Mouse (Mus musculus) embryonic facial prominence, embryonic 11.5 days (tissue): Measurements from ENCODE around the gene Usp17ld. TPM values are rescaled to one million over a fixed set of nuclear protein-coding genes. Genes with fewer than 3 reads are reported as not detected.
"Not testable (repeated sequence)": the region's sequence is repeated elsewhere in the genome, so short reads cannot be mapped to it uniquely, and the experiment has no call there.

Experiments used
- ATAC-seq: fragments of 200-750 bp; cut with Nextera tagmentation; replicated peaks from 2 replicates; pipeline ENCODE4 v1.8.0; 2017; ENCODE audit warnings: low read depth; ENCODE audit not compliant: insufficient number of reproducible peaks, low FRiP score, low TSS enrichment
- DNase-seq: peaks from one replicate; pipeline ENCODE4 v3.0.0-alpha.2; 2015; ENCODE audit warnings: low spot score
- H3K27ac ChIP-seq: fragments of 300-500 bp; sonication (generic); replicated peaks from 2 replicates; pipeline ENCODE4 v1.5.1; 2014; ENCODE audit warnings: mild to moderate bottlenecking, low read depth, low read length, control low read depth
- H3K27me3 ChIP-seq: fragments of 300-500 bp; sonication (generic); 2 replicates; pipeline ENCODE4 v1.6.1; 2014; ENCODE audit warnings: mild to moderate bottlenecking, low read length, moderate library complexity, mixed read lengths; ENCODE audit not compliant: control insufficient read depth, insufficient read depth
- H3K36me3 ChIP-seq: fragments of 300-500 bp; sonication (generic); replicated peaks from 2 replicates; pipeline ENCODE4 v1.6.1; 2014; ENCODE audit warnings: low read depth, mild to moderate bottlenecking, low read length, moderate library complexity, mixed read lengths; ENCODE audit not compliant: control insufficient read depth, insufficient read depth
- H3K4me1 ChIP-seq: fragments of 300-500 bp; sonication (generic); 2 replicates; pipeline ENCODE4 v1.6.1; 2014; ENCODE audit warnings: low read length, mixed read lengths; ENCODE audit not compliant: control insufficient read depth, insufficient read depth
- H3K4me2 ChIP-seq: fragments of 300-500 bp; sonication (generic); 2 replicates; pipeline ENCODE4 v1.6.1; 2014; ENCODE audit warnings: low read depth, mild to moderate bottlenecking, control low read depth, low read length, moderate library complexity
- H3K4me3 ChIP-seq: fragments of 300-500 bp; sonication (generic); 2 replicates; pipeline ENCODE4 v1.5.1; 2014; ENCODE audit warnings: low read depth, low read length, control low read depth
- H3K9ac ChIP-seq: fragments of 300-500 bp; sonication (generic); replicated peaks from 2 replicates; pipeline ENCODE4 v1.6.1; 2014; ENCODE audit warnings: mild to moderate bottlenecking, control low read depth, low read length
- H3K9me3 ChIP-seq: fragments of 300-500 bp; sonication (generic); replicated peaks from 2 replicates; pipeline ENCODE4 v1.6.1; 2016; ENCODE audit warnings: mild to moderate bottlenecking, low read length, inconsistent platforms, mixed read lengths; ENCODE audit not compliant: control insufficient read depth
- WGBS: fragments of 180-500 bp; shearing (Covaris S2); extraction: QIAGEN DNeasy Blood & Tissue Kit; methylation state at CpG from one replicate; pipeline ENCODE4 v1.1.7; 2014; 5-methylcytosine and 5-hydroxymethylcytosine counted together
- microRNA-seq: library from miRNA; unstranded; fragments of <30 nt; microRNA quantifications from one replicate; pipeline ENCODE4, GENCODE M21; 2016; ENCODE audit warnings: borderline number of aligned reads
- polyA plus RNA-seq: library from polyadenylated mRNA; unstranded; fragments of >200 nt; fragmentation: Nextera tagmentation; extraction: Ambion mirVana; gene quantifications from 2 replicates; pipeline ENCODE4 v1.2.1, GENCODE M21; 2014

Usp17ld gene
- polyA plus RNA-seq: not detected in 2 replicates

DNA sequence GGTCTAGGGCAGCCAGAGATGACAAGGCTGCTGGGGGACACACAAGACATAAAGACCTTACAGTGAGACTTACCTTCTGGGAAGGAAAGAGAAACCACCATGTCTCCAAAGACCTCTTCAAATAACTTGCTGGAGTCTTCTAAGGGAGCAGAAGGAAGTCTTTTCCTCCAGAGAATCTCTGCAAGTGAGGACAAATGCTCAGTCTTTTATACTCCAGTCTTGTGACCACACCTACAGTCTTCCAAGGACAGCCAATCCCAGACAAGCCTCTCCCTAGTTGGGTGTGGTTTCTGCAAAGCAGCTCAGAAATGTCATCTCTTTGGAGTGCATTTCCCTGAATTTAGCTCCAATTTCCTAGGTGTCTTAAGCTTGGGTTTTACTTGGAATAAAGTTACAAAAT is at the start of gene Usp17ld:
Gene Usp17ld (minus strand): TSS at position 101 of the 400 bp plus-strand sequence.
- H3K9me3 ChIP-seq, ATAC-seq, DNase-seq, H3K4me1 ChIP-seq, H3K4me2 ChIP-seq, H3K9ac ChIP-seq, H3K4me3 ChIP-seq, H3K27ac ChIP-seq, H3K36me3 ChIP-seq, H3K27me3 ChIP-seq: not testable (repeated sequence)

DNA sequence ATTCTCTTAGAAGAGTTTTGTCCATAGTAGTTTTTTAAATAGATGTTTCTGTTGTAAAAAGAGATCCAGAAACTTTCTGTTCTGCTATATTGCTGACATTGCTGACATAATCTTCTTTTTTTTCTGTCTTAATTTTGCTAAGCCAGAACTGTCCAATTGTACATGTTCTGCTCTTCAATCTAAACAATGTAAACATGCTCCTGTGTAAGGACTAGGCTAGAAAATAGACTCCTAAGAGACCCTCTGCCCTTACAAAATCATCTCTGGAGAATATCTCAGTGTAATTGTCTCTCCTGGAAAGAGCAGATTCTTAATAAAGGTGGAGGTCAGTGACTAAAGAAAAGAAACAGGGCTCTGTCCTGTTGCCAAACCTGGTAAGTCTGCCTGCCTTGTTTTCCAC is 35.6 kb downstream of the Usp17ld start, which contains the start of gene Olfr594:
Gene Olfr594 (plus strand): TSS at position 301 of the 400 bp plus-strand sequence.
- Histone ChIP-seq H3K9ac (no peak within 1 kb of the TSS), H3K36me3 (no peaks in the 10 kb centered on the region), H3K4me3 (no peak within 1 kb of the TSS), H3K9me3 (no peaks in the 10 kb centered on the region), H3K27ac (no peak within 1 kb of the TSS), H3K4me1 (no peaks in the 10 kb centered on the region), H3K27me3 (no peaks in the 10 kb centered on the region), H3K4me2 (no peak within 1 kb of the TSS)
- DNase-seq (no peak), ATAC-seq (no peak)

DNA sequence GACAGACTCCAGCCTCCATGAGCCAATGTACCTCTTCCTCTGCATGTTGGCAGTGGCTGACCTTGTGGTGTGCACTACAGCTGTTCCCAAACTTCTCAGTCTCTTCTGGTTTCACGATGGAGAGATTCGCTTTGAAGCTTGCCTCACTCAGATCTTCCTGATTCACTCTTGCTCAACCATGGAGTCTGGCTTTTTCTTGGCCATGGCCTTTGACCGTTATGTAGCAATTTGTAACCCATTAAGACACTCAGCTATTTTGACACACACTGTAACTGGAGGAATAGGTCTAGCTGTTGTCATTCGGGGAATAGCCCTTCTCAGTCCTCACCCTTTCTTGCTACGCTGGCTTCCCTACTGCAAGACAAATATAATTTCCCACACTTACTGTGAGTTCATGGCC is 40.3 kb downstream of the Usp17ld start:
- H3K27ac ChIP-seq, H3K36me3 ChIP-seq, H3K4me3 ChIP-seq, H3K27me3 ChIP-seq, H3K4me1 ChIP-seq, H3K4me2 ChIP-seq, DNase-seq, H3K9ac ChIP-seq, H3K9me3 ChIP-seq, ATAC-seq: not testable (repeated sequence)
- 89% methylated on average over 5 of the region's 5 CpGs for WGBS

DNA sequence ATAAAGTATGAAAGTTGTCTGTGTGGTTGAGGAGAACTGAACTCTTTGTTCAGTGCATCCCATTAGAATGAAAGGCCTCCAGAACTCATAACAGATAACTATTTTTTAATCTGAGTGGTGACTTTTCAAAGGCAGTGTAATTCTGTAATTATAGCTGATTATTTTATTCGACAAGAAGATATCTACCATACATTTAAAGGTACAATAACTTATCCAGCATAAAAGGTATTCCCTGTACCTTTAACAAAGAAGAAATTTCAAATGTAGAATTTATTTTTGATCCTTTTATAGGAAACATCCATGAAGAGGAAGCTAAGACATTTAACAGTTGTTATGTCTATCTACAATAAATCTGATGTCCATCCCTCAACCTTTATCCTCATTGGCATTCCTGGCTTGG is 40.7 kb downstream of the Usp17ld start, which contains the start of gene Olfr593:
Gene Olfr593 (plus strand): TSS at position 301 of the 400 bp plus-strand sequence.
- Histone ChIP-seq H3K4me2 (no peak within 1 kb of the TSS), H3K27me3 (no peaks in the 10 kb centered on the region), H3K4me3 (no peak within 1 kb of the TSS), H3K27ac (no peak within 1 kb of the TSS), H3K4me1 (no peaks in the 10 kb centered on the region), H3K36me3 (no peaks in the 10 kb centered on the region), H3K9me3 (no peaks in the 10 kb centered on the region), H3K9ac (no peak within 1 kb of the TSS)
- WGBS: 80% methylated on average over 1 of the region's 1 CpGs
- ATAC-seq: no peak
- DNase-seq: no peak

Small RNAs within 50 kb of the gene (microRNA-seq; reads per million reads assigned to microRNA genes)
- gene Gm23550 (not detected), gene Gm25171 (not detected)

Other genes with a start within 250 kb of the Usp17ld start
- gene Olfr582, start 214.5 kb downstream of the Usp17ld start, polyA plus RNA-seq: not detected in 2 replicates
- gene Olfr583, start 201.2 kb downstream of the Usp17ld start, polyA plus RNA-seq: not detected in 2 replicates
- gene Olfr584, start 170.6 kb downstream of the Usp17ld start, polyA plus RNA-seq: not detected in 2 replicates
- not detected in 2 replicates for gene Olfr585, start 154.8 kb downstream of the Usp17ld start, polyA plus RNA-seq
- gene Olfr586, start 126.9 kb downstream of the Usp17ld start, polyA plus RNA-seq: not detected in 2 replicates
- gene Olfr588-ps1, start 111.6 kb downstream of the Usp17ld start, polyA plus RNA-seq: not detected in 2 replicates
- not detected in 2 replicates for gene Olfr589, start 96.1 kb downstream of the Usp17ld start, polyA plus RNA-seq
- not detected in 2 replicates for gene Olfr591, start 74.2 kb downstream of the Usp17ld start, polyA plus RNA-seq
- gene Olfr592, start 67.7 kb downstream of the Usp17ld start, polyA plus RNA-seq: not detected in 2 replicates
- not detected in 2 replicates for gene Olfr593, start 40.6 kb downstream of the Usp17ld start, polyA plus RNA-seq
- not detected in 2 replicates for gene Olfr594, start 35.5 kb downstream of the Usp17ld start, polyA plus RNA-seq
- gene Olfr596, start 53.1 kb upstream of the Usp17ld start, polyA plus RNA-seq: not detected in 2 replicates
- gene Olfr597, start 63.8 kb upstream of the Usp17ld start, polyA plus RNA-seq: not detected in 2 replicates
- gene Olfr598, start 71.1 kb upstream of the Usp17ld start, polyA plus RNA-seq: not detected in 2 replicates
- not detected in 2 replicates for gene Olfr599, start 83.4 kb upstream of the Usp17ld start, polyA plus RNA-seq
- not detected in 2 replicates for gene Olfr600, start 97.2 kb upstream of the Usp17ld start, polyA plus RNA-seq
- gene Olfr601, start 110.2 kb upstream of the Usp17ld start, polyA plus RNA-seq: not detected in 2 replicates
- gene Olfr603, start 133.7 kb upstream of the Usp17ld start, polyA plus RNA-seq: not detected in 2 replicates
- gene Usp17lc, start 162.6 kb upstream of the Usp17ld start, polyA plus RNA-seq: not detected in 2 replicates
- not detected in 2 replicates for gene Olfr605, start 192.9 kb upstream of the Usp17ld start, polyA plus RNA-seq
- gene Olfr606, start 196.5 kb upstream of the Usp17ld start, polyA plus RNA-seq: not detected in 2 replicates
- not detected in 2 replicates for gene Olfr607, start 211.6 kb upstream of the Usp17ld start, polyA plus RNA-seq
- gene Olfr608, start 217.4 kb upstream of the Usp17ld start, polyA plus RNA-seq: not detected in 2 replicates
- not detected in 2 replicates for gene Olfr609, start 245.6 kb upstream of the Usp17ld start, polyA plus RNA-seq